Mouse (Mus musculus) mouse trophoblast stem cell (cell line): ENCODE measurements around the gene Park7.

Source experiments
- in situ Hi-C, 2 experiments: fragments of 300-500 bp; cut with MseI, MboI; formaldehyde crosslinking; loops; 2 replicates in 1 of 2; 3 replicates in 1 of 2; pipeline ENCODE4 v1.15.1; 2025

The Park7 gene

GRCm38 (mm10) chr4:150852045-150852444 lies 62.2 kb downstream of the Park7 start:
- in situ Hi-C loops, result loop anchor here in 1 of 2 experiments (25.0 kb wide), 1 partner anchor 190 kb away; the partner anchor contains the start of gene Slc45a1

GRCm38 (mm10) chr4:150850893-150851292 lies 63.3 kb downstream of the Park7 start:
- in situ Hi-C loops, result loop anchor here in 1 of 2 experiments (25.0 kb wide), 1 partner anchor 189 kb away; the partner anchor contains the start of gene Slc45a1

- in situ Hi-C loops, result loop anchor here in 1 of 2 experiments (25.0 kb wide), 1 partner anchor 188 kb away; the partner anchor contains the start of gene Slc45a1
Observed at GRCm38 (mm10) chr4:150849964-150850363, 64.3 kb downstream of the Park7 start.
